Mouse (Mus musculus): Measurements from ENCODE around the gene Plcz1. TPM values are rescaled to one million over a fixed set of nuclear protein-coding genes. Genes with fewer than 3 reads are reported as not detected.

Plcz1 gene
- polyA plus RNA-seq, 1 experiment from 2014 or later = not detected

GRCm38 (mm10) chr6:139986564-139986963, 54.7 kb downstream of the Plcz1 start:
- Histone ChIP-seq H3K9ac (no peak overlapping the region), H3K4me3 (no peak overlapping the region), H3K4me1 (no peaks in the 10 kb centered on the region), H3K27me3 (no peaks in the 10 kb centered on the region), H3K27ac (no peak overlapping the region), H3K36me3 (no peaks in the 10 kb centered on the region), H3K9me3 (no peaks in the 10 kb centered on the region), H3K4me2 (no peak overlapping the region)
- WGBS = 79% methylated on average over 2 of the region's 2 CpGs
- no peak for ATAC-seq (ENCODE audit: insufficient number of reproducible peaks, insufficient read depth, low FRiP score, low TSS enrichment, low read depth)

GRCm38 (mm10) chr6:139984069-139984468, 57.2 kb downstream of the Plcz1 start:
- H3K4me1 ChIP-seq = no peaks in the 10 kb centered on the region
- no peak overlapping the region for H3K9ac ChIP-seq
- no peaks in the 10 kb centered on the region for H3K9me3 ChIP-seq
- WGBS = 87% methylated on average over 3 of the region's 3 CpGs
- no peak overlapping the region for H3K4me3 ChIP-seq
- no peak for ATAC-seq (ENCODE audit: insufficient number of reproducible peaks, insufficient read depth, low FRiP score, low TSS enrichment, low read depth)
- no peak overlapping the region for H3K27ac ChIP-seq
- no peak overlapping the region for H3K4me2 ChIP-seq
- no peaks in the 10 kb centered on the region for H3K27me3 ChIP-seq
- no peaks in the 10 kb centered on the region for H3K36me3 ChIP-seq

- Histone ChIP-seq H3K27me3 (no peaks in the 10 kb centered on the region), H3K4me2 (no peak overlapping the region), H3K36me3 (no peaks in the 10 kb centered on the region), H3K4me3 (no peak overlapping the region), H3K9me3 (no peaks in the 10 kb centered on the region), H3K4me1 (no peaks in the 10 kb centered on the region), H3K27ac (no peak overlapping the region), H3K9ac (no peak overlapping the region)
- ATAC-seq (ENCODE audit: insufficient number of reproducible peaks, insufficient read depth, low FRiP score, low TSS enrichment, low read depth) = no peak
These were observed 60.2 kb downstream of the Plcz1 start for GRCm38 (mm10) chr6:139981061-139981460.

GRCm38 (mm10) chr6:139978114-139978513, 63.1 kb downstream of the Plcz1 start:
- no peaks in the 10 kb centered on the region for H3K9me3 ChIP-seq
- no peak overlapping the region for H3K4me2 ChIP-seq
- H3K4me3 ChIP-seq = no peak overlapping the region
- no peaks in the 10 kb centered on the region for H3K4me1 ChIP-seq
- ATAC-seq (ENCODE audit: insufficient number of reproducible peaks, insufficient read depth, low FRiP score, low TSS enrichment, low read depth) = no peak
- no peaks in the 10 kb centered on the region for H3K36me3 ChIP-seq
- no peaks in the 10 kb centered on the region for H3K27me3 ChIP-seq
- H3K27ac ChIP-seq = no peak overlapping the region
- no peak overlapping the region for H3K9ac ChIP-seq
- 56% methylated on average over 3 of the region's 3 CpGs for WGBS

GRCm38 (mm10) chr6:139974668-139975067, 66.6 kb downstream of the Plcz1 start:
- Histone ChIP-seq H3K36me3 (no peaks in the 10 kb centered on the region), H3K27me3 (no peaks in the 10 kb centered on the region), H3K9ac (no peak overlapping the region), H3K27ac (no peak overlapping the region), H3K9me3 (no peaks in the 10 kb centered on the region), H3K4me2 (no peak overlapping the region), H3K4me3 (no peak overlapping the region), H3K4me1 (no peaks in the 10 kb centered on the region)
- WGBS = 82% methylated on average over 5 of the region's 5 CpGs
- ATAC-seq (ENCODE audit: insufficient number of reproducible peaks, insufficient read depth, low FRiP score, low TSS enrichment, low read depth) = no peak

GRCm38 (mm10) chr6:139971608-139972298, 69.5 kb downstream of the Plcz1 start:
- H3K27ac ChIP-seq = no peak overlapping the region
- H3K9ac ChIP-seq = no peak overlapping the region

GRCm38 (mm10) chr6:139966684-139967083, 74.6 kb downstream of the Plcz1 start:
- Histone ChIP-seq H3K36me3 (no peaks in the 10 kb centered on the region), H3K27ac (no peak overlapping the region), H3K9ac (no peak overlapping the region), H3K4me3 (no peak overlapping the region), H3K4me2 (no peak overlapping the region), H3K9me3 (no peaks in the 10 kb centered on the region), H3K4me1 (no peaks in the 10 kb centered on the region), H3K27me3 (no peaks in the 10 kb centered on the region)
- ATAC-seq (ENCODE audit: insufficient number of reproducible peaks, insufficient read depth, low FRiP score, low TSS enrichment, low read depth) = no peak
- 60% methylated on average over 6 of the region's 6 CpGs for WGBS

More at GRCm38 (mm10) chr6:139971608-139972298, 69.5 kb downstream of the Plcz1 start:
- H3K9me3 ChIP-seq = no peaks in the 10 kb centered on the region
- H3K4me1 ChIP-seq = no peaks in the 10 kb centered on the region
- no peak overlapping the region for H3K4me3 ChIP-seq
- no peaks in the 10 kb centered on the region for H3K27me3 ChIP-seq
- H3K36me3 ChIP-seq = no peaks in the 10 kb centered on the region
- H3K4me2 ChIP-seq = no peak overlapping the region
- WGBS = 79% methylated on average over 4 of the region's 4 CpGs
- no peak for ATAC-seq (ENCODE audit: insufficient number of reproducible peaks, insufficient read depth, low FRiP score, low TSS enrichment, low read depth)

GRCm38 (mm10) chr6:139964895-139965294, 76.4 kb downstream of the Plcz1 start:
- H3K27me3 ChIP-seq = no peaks in the 10 kb centered on the region
- WGBS = 75% methylated on average over 3 of the region's 3 CpGs
- no peaks in the 10 kb centered on the region for H3K4me1 ChIP-seq
- no peak overlapping the region for H3K4me2 ChIP-seq
- H3K36me3 ChIP-seq = no peaks in the 10 kb centered on the region
- no peak for ATAC-seq (ENCODE audit: insufficient number of reproducible peaks, insufficient read depth, low FRiP score, low TSS enrichment, low read depth)
- no peak overlapping the region for H3K4me3 ChIP-seq
- H3K9ac ChIP-seq = no peak overlapping the region
- H3K9me3 ChIP-seq = no peaks in the 10 kb centered on the region
- H3K27ac ChIP-seq = no peak overlapping the region

GRCm38 (mm10) chr6:139963775-139964174, 77.5 kb downstream of the Plcz1 start:
- H3K27me3 ChIP-seq = no peaks in the 10 kb centered on the region
- ATAC-seq (ENCODE audit: insufficient number of reproducible peaks, insufficient read depth, low FRiP score, low TSS enrichment, low read depth) = no peak
- H3K27ac ChIP-seq = no peak overlapping the region

GRCm38 (mm10) chr6:139957531-139958241, 83.6 kb downstream of the Plcz1 start:
- no peaks in the 10 kb centered on the region for H3K36me3 ChIP-seq
- no peak overlapping the region for H3K27ac ChIP-seq
- H3K4me2 ChIP-seq = no peak overlapping the region
- no peak overlapping the region for H3K4me3 ChIP-seq
- 68% methylated on average over 7 of the region's 7 CpGs for WGBS
- H3K4me1 ChIP-seq = no peaks in the 10 kb centered on the region
- no peaks in the 10 kb centered on the region for H3K27me3 ChIP-seq
- no peak for ATAC-seq (ENCODE audit: insufficient number of reproducible peaks, insufficient read depth, low FRiP score, low TSS enrichment, low read depth)
- no peak overlapping the region for H3K9ac ChIP-seq
- H3K9me3 ChIP-seq = no peaks in the 10 kb centered on the region

More at GRCm38 (mm10) chr6:139963775-139964174, 77.5 kb downstream of the Plcz1 start:
- Histone ChIP-seq H3K4me1 (no peaks in the 10 kb centered on the region), H3K9me3 (no peaks in the 10 kb centered on the region), H3K9ac (no peak overlapping the region), H3K4me2 (no peak overlapping the region), H3K36me3 (no peaks in the 10 kb centered on the region), H3K4me3 (no peak overlapping the region)
- 60% methylated on average over 3 of the region's 3 CpGs for WGBS

GRCm38 (mm10) chr6:139953596-139953995, 87.7 kb downstream of the Plcz1 start:
- Histone ChIP-seq H3K4me2 (no peak overlapping the region), H3K4me3 (no peak overlapping the region), H3K36me3 (no peaks in the 10 kb centered on the region), H3K27ac (no peak overlapping the region), H3K9me3 (no peaks in the 10 kb centered on the region), H3K27me3 (no peaks in the 10 kb centered on the region), H3K9ac (no peak overlapping the region), H3K4me1 (no peaks in the 10 kb centered on the region)
- 81% methylated on average over 12 of the region's 12 CpGs for WGBS
- no peak for ATAC-seq (ENCODE audit: insufficient number of reproducible peaks, insufficient read depth, low FRiP score, low TSS enrichment, low read depth)
